Mouse (Mus musculus) midbrain, postnatal 0 days (tissue): Measurements from ENCODE around the gene Grm5. TPM values are rescaled to one million over a fixed set of nuclear protein-coding genes. Genes with fewer than 3 reads are reported as not detected.

ENCODE experiments used
- ATAC-seq: fragments of 200-750 bp; cut with Nextera tagmentation; 2 replicates; pipeline ENCODE4 v1.8.0; 2017; ENCODE audit warnings: moderate number of reproducible peaks, mild to moderate bottlenecking, moderate TSS enrichment, moderate library complexity; ENCODE audit not compliant: low FRiP score
- DNase-seq: peaks from one replicate; pipeline ENCODE4 v3.0.0-alpha.2; 2015; ENCODE audit warnings: low spot score
- H3K27ac ChIP-seq: fragments of 300-500 bp; sonication (generic); 2 replicates; pipeline ENCODE4 v1.5.1; 2014; ENCODE audit warnings: low read depth, mild to moderate bottlenecking, low read length, mixed read lengths
- H3K27me3 ChIP-seq: fragments of 300-500 bp; sonication (generic); 2 replicates; pipeline ENCODE4 v1.6.1; 2014; ENCODE audit warnings: low read length, control low read depth, mixed read lengths; ENCODE audit not compliant: insufficient read depth
- H3K36me3 ChIP-seq: fragments of 300-500 bp; sonication (generic); 2 replicates; pipeline ENCODE4 v1.6.1; 2014; ENCODE audit warnings: low read length, control low read depth, mixed read lengths; ENCODE audit not compliant: insufficient read depth
- H3K4me1 ChIP-seq: fragments of 300-500 bp; sonication (generic); 2 replicates; pipeline ENCODE4 v1.6.1; 2014; ENCODE audit warnings: mild to moderate bottlenecking, control low read depth, antibody characterized with exemption, low read length, mixed read lengths; ENCODE audit not compliant: insufficient read depth
- H3K4me2 ChIP-seq: fragments of 300-500 bp; sonication (generic); 2 replicates; pipeline ENCODE4 v1.6.1; 2014; ENCODE audit warnings: low read depth, mild to moderate bottlenecking, low read length, mixed read lengths; ENCODE audit not compliant: poor library complexity, severe bottlenecking
- H3K4me3 ChIP-seq: fragments of 300-500 bp; sonication (generic); 2 replicates; pipeline ENCODE4 v1.5.1; 2014; ENCODE audit warnings: low read depth, mild to moderate bottlenecking, low read length, moderate library complexity
- H3K9ac ChIP-seq: fragments of 300-500 bp; sonication (generic); replicated peaks from 2 replicates; pipeline ENCODE4 v1.6.1; 2014; ENCODE audit warnings: mild to moderate bottlenecking, low read length, moderate library complexity, mixed read lengths; ENCODE audit not compliant: poor library complexity, severe bottlenecking
- H3K9me3 ChIP-seq: fragments of 300-500 bp; sonication (generic); 2 replicates; pipeline ENCODE4 v1.6.1; 2016; ENCODE audit warnings: low read length, control low read depth
- CTCF ChIP-seq: IDR thresholded peaks from 2 replicates; pipeline ENCODE4 v1.5.1; 2016; ENCODE audit warnings: antibody characterized with exemption, mild to moderate bottlenecking
- WGBS: fragments of 180-500 bp; shearing (Covaris S2); extraction: QIAGEN DNeasy Blood & Tissue Kit; methylation state at CpG from one replicate; pipeline ENCODE4 v1.1.7; 2014; 5-methylcytosine and 5-hydroxymethylcytosine counted together
- polyA plus RNA-seq: library from polyadenylated mRNA; unstranded; fragments of >200 nt; fragmentation: Nextera tagmentation; extraction: Ambion mirVana; gene quantifications from 2 replicates; pipeline ENCODE4 v1.2.1, GENCODE M21; 2015
- total RNA-seq: library from RNA; depleted of rRNA; stranded (reverse); fragments of >200 nt; gene quantifications from 2 replicates; pipeline ENCODE4 v1.2.3, GENCODE M21; 2014

Gene Grm5
- total and polyA plus RNA-seq, 2 experiments from 2014 or later: 73.6 to 237 TPM

DNA sequence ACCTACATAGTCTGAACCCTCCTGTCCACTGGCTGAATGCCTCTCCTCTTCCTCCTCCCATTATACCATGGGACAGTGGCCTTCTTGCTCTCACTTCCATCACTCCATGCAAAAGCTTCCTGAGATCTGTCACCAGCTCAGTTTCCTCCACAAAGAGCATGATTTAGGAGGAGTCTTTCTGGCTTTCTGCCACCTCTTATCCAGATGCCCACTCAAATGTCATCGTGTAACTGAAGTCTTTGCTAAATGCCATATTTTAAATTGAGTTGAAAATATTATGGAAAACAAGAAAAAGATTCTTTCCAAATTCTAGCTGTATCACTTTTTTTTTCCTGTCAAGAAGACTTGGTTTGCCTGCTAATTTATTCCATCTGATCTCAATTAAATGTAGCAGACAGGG lies 132.4 kb downstream of the Grm5 start:
- 0 out of 2 replicates have a peak, but pooled peaks cover 3% of the 10 kb centered on the region for H3K4me1 ChIP-seq
- H3K4me3 ChIP-seq: no peak overlapping the region
- no peaks in the 10 kb centered on the region for H3K36me3 ChIP-seq
- H3K9me3 ChIP-seq: no peaks in the 10 kb centered on the region
- no peak overlapping the region for H3K9ac ChIP-seq
- ATAC-seq (no peak), DNase-seq (no peak)
- no peaks in the 10 kb centered on the region for H3K27me3 ChIP-seq
- TF ChIP-seq CTCF: no peak
- no peak overlapping the region for H3K27ac ChIP-seq
- 85% methylated on average over 1 of the region's 1 CpGs for WGBS
- no peak overlapping the region for H3K4me2 ChIP-seq

GRCm38 (mm10) chr7:87718631-87719030 lies 134.7 kb downstream of the Grm5 start:
- WGBS: 67% methylated on average over 1 of the region's 1 CpGs
- Histone ChIP-seq H3K9ac (no peak overlapping the region), H3K27ac (no peak overlapping the region), H3K9me3 (no peaks in the 10 kb centered on the region), H3K4me1 (0 out of 2 replicates have a peak, but pooled peaks cover 3% of the 10 kb centered on the region), H3K27me3 (no peaks in the 10 kb centered on the region), H3K4me3 (no peak overlapping the region), H3K4me2 (no peak overlapping the region), H3K36me3 (no peaks in the 10 kb centered on the region)
- ATAC-seq: no peak
- no peak for DNase-seq
- TF ChIP-seq CTCF: no peak

GRCm38 (mm10) chr7:87734511-87734910 lies 150.5 kb downstream of the Grm5 start:
- Histone ChIP-seq H3K4me3 (no peak overlapping the region), H3K4me2 (no peak overlapping the region), H3K27me3 (no peaks in the 10 kb centered on the region), H3K9me3 (no peaks in the 10 kb centered on the region), H3K36me3 (no peaks in the 10 kb centered on the region), H3K27ac (no peak overlapping the region), H3K9ac (no peak overlapping the region), H3K4me1 (no peaks in the 10 kb centered on the region)
- TF ChIP-seq CTCF: no peak
- DNase-seq (no peak), ATAC-seq (no peak)

- no peaks in the 10 kb centered on the region for H3K4me1 ChIP-seq
- no peak for TF ChIP-seq CTCF
- H3K4me3 ChIP-seq: no peak overlapping the region
- ATAC-seq: no peak
- no peaks in the 10 kb centered on the region for H3K27me3 ChIP-seq
- no peaks in the 10 kb centered on the region for H3K36me3 ChIP-seq
- H3K9me3 ChIP-seq: no peaks in the 10 kb centered on the region
- H3K9ac ChIP-seq: no peak overlapping the region
- H3K27ac ChIP-seq: no peak overlapping the region
- 33% methylated on average over 2 of the region's 2 CpGs for WGBS
- no peak overlapping the region for H3K4me2 ChIP-seq
- no peak for DNase-seq
Measured at GRCm38 (mm10) chr7:87761945-87762344, 178.0 kb downstream of the Grm5 start.

GRCm38 (mm10) chr7:87762376-87762775 lies 178.4 kb downstream of the Grm5 start:
- no peaks in the 10 kb centered on the region for H3K27me3 ChIP-seq
- no peak overlapping the region for H3K4me3 ChIP-seq
- H3K9ac ChIP-seq: no peak overlapping the region
- ATAC-seq (no peak), DNase-seq (peak; percentile 37)
- H3K4me1 ChIP-seq: no peaks in the 10 kb centered on the region
- no peak for TF ChIP-seq CTCF
- no peaks in the 10 kb centered on the region for H3K36me3 ChIP-seq
- no peak overlapping the region for H3K4me2 ChIP-seq
- no peak overlapping the region for H3K27ac ChIP-seq
- no peaks in the 10 kb centered on the region for H3K9me3 ChIP-seq
- 33% methylated on average over 3 of the region's 3 CpGs for WGBS

DNA sequence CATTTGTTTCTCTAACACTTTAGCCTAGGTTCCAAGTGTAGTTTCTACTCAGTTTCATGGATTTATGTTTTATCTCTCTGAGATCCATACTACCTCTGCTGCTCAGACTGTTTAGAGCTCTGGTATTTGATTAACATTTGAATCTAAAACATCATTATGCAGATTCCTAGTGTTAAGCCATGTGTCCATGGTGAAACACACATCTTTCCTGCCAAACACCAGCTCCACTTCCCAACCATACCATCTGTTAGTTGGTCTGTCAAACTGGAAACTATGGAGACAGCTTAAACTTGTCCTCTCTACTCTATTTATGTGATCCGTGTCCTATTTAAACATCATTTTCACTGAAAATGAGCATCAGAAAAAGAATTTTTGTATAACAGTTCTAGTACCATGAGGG lies 203.6 kb downstream of the Grm5 start:
- no peaks in the 10 kb centered on the region for H3K4me1 ChIP-seq
- no peaks in the 10 kb centered on the region for H3K36me3 ChIP-seq
- no peak overlapping the region for H3K9ac ChIP-seq
- H3K4me2 ChIP-seq: no peak overlapping the region
- ATAC-seq (no peak), DNase-seq (no peak)
- no peak overlapping the region for H3K27ac ChIP-seq
- no peak overlapping the region for H3K4me3 ChIP-seq
- TF ChIP-seq CTCF: no peak
- 82% methylated on average over 1 of the region's 1 CpGs for whole genome bisulfite sequencing
- no peaks in the 10 kb centered on the region for H3K9me3 ChIP-seq
- H3K27me3 ChIP-seq: no peaks in the 10 kb centered on the region
